Mouse (Mus musculus) thymus, postnatal 25 days (tissue): ENCODE measurements at regions not wholly inside any gene's neighbourhood (a gene's known extent, or its start where the extent isn't known, plus 50 kb on each side); places are given as distances from the start of the nearest gene placed in this dataset.

ENCODE experiments used
- DNase-seq: peaks from one replicate; pipeline ENCODE4 v3.0.0; 2022

DNA sequence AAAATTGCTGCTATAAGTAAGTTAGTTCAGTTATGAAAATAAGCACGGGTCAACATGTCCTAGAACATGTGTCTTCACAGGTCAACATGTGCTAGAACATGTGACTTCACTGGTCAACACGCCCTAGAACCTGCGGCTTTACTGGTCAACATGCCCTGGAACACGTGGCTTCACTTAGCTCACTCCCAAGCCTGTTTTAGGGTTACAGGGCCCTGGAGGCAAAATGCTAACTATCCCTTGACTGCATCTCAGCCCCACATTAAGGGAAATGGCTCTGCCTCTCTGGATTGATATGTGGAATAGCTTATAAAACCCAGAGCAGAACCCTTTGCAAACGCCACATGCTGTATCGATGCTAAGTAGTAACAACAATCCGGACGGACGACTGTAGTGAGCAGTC is 67.8 kb downstream of the Nkx6-1 start:
- no peak for DNase-seq

DNA sequence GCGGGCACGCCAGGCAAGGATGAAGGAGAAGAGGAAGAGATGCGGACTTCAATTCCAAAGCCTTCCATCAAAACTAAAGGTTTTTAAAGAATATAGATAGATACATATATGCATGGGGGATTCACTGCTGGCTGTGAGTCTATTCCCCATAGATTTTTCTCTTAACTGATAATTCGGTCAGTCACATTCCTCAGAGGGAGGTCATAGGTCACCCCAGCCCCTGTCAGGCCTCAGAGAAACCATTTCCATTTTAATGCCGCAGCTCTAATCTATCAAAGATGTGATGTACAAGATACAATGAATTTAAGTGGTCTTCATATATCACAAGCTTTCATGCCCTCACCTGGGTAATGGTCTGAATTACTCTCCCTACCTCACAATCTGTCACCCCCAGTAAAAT is 73.6 kb downstream of the Nkx6-1 start:
- no peak for DNase-seq

DNA sequence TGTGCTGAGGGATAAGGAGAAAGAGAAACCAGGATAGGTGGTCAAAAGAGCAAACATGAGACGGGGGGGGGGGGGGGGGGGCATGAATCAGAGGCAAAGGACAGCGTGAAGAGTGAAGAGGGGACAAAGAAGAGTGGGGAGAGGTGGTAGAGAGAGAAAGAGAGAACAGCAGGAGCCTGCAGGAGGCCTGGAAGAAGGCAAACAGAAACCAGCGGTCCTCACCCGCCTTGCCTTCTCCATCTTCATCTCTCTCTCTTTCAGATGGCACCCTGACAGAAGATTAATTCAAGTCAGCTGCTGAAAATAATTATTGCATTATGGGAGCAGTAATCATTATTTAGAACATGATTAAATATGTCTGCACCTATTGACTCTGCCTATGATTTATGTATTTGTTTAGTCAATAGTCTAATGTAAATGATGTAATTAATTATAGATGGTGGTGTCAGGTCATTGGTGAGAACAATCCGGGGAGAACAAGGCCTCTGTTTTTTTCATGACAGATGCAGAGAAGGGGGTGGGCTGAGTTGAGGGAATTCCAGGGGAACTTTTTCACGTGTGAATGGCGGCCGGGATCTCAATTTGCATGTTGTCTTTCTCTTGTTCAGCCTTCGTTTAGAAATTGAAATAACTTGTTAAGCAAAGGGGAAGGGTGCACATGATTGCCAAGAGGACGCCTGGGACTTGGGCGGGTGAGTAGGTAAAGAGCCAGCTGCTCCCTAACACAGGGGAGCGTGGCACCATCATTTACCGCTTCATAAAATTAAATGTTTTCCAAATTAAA is 74.3 kb downstream of the Nkx6-1 start:
- no peak for DNase-seq

DNA sequence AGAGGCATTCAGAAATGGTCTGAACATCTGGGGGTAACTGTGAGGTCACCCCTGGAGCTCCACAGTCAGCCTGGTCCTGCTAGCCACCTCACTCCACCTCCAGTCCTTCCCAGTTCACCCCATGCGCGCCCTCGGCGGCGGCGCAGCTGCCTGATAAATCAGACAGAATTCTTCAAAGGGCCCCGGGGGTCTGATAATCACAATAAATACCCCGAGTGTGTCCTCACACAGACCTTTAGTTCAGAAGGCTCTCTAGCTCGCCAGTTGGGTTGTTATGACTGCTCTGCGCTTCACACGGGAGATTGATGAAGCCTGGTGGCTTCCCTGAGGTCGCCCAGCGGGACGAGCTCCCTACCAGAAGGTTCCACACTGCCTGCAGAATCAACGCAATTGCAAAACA is 91.8 kb downstream of the Nkx6-1 start:
- no peak for DNase-seq

DNA sequence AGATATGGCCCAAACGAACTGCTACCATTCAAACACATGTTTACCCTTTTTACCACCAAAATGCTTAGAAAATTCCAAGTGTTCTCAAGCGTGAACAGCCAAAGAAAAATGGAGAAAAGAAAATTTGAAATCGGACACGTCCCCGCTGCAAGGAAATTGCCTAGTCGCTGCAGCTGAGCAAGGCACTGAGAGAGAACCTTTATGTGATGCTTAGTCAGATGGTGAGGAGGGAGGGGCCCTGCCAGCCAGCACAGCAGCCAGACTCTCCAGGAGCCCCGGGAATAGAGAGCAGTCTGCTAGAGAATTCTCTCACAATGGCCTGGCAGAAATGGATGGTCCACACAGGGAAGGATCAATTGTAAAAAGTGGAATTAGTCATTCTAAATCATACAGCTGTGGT is 99.0 kb downstream of the Nkx6-1 start:
- no peak for DNase-seq

DNA sequence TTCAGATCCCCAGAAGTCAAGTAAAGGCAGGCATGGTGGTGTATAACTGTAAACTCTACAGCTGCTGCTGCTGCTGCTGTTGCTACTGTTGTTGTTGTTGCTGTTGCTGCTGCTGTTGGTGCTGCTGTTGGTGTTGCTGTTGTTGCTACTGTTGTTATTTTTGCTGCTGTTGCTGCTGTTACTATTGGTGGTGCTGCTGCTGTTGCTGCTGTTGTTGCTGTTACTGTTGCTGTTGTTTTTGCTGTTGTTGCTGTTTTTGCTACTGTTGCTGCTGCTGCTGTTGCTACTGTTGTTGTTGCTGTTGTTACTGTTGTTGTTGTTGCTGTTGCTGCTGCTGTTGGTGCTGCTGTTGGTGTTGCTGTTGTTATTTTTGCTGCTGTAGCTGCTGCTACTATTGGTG is 104.4 kb downstream of the Nkx6-1 start:
- DNase-seq: no peak

DNA sequence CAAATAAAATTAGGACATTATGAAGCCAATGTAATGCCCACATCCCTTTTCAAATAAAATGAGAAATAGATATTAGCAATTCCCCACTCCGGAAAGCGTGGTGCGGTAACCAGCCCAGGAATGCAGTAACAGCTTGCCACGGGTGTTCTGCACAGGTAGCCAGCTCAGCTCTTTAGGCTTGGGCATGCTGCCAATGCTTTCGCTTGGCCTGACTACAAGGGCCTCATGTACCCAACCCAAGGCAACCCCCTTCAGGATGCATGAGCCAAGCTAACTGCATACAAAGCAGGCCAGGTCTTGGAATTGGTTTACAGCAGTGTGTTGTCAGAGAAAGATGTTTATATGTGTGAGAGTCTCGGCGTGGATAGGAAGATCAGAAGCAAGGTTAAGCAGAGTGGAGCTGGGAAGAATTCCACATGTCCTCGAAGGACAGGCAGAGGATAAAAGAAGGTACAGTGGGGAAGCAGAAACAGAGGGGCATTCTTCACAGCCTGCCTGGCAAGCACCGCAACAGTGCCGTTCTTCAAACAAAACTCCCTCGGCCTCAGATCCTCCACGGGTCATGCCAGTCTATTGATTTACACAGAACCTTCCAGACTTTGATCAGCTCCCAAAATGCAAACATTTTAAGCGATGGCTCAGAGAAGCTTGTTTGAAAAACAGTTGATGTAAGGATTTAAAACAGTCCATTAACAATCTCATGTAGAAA is 106.4 kb downstream of the Nkx6-1 start:
- DNase-seq: no peak

DNA sequence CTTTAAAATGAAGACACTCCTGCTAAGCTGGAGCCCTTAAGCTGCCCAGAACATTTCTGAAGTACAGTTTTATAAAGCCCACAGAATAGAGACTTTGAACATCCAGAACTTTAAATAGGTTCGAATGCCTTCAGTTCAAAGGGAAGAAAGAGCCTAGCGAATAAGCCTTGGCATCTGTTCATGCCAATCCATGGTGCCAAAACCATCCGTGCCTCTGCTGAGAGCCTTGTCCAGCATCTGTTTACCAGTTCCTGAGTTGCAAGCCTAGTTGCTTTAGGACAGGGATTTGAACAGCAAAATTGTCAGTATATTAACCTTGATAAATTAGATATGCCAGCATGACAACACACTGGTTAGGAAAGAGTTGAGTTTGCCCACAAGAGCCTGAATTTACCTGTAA is 107.6 kb downstream of the Nkx6-1 start:
- DNase-seq: no peak

DNA sequence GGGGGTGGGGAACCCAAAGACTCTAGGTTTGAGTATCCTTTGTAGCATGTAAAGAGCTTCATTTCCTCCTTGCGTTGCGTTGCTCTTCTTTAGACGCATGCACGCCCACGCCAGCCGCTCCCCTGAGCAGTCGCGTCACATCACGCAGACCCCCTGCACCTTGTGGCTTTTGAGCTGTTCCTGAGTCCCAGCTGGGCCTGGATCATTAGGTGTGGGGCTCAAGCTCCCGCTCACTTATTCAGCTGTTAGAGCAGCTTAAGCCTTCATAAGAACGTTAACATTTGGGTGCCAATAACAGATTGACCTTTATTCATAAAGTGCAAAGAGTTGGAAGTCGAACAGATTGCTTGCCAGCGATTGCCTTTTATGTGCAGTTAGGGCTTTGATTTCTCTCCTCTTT is 121.5 kb downstream of the Nkx6-1 start:
- DNase-seq: no peak

DNA sequence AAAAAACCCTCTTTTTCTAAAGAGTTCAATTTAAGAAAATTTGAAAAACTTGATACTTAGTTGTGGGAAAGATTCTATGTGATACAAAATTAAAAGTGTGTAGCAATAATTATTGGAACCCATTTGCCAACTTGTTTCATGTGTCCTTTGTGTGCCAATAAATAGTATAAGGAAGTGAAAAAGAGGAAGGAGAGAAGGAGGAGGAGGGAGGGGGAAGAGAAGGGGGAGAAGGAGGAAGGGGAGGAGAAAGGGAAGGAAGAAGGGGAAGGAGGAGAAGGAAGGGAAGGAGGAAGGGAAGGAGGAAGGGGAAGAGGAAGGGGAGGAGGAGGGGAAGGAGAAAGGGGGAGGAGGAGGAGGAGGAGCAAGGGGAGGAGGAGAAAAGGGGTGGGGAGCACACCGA is 125.0 kb downstream of the Nkx6-1 start:
- DNase-seq: no peak

DNA sequence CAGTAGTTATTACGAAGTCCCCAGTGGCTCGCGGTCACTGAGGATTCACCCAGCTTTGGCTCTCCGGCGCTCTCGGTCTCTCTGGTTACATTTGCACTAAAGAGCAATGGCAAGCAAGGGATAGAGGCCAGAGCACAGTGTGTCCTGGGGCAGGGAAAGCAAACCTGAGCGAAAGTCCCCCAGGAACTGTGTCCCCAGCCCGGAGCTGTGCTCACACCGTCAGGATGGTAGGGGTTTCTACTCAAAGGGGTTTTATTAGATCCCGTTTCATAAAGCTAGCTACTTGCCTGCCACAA is 125.6 kb downstream of the Nkx6-1 start:
- DNase-seq: no peak

DNA sequence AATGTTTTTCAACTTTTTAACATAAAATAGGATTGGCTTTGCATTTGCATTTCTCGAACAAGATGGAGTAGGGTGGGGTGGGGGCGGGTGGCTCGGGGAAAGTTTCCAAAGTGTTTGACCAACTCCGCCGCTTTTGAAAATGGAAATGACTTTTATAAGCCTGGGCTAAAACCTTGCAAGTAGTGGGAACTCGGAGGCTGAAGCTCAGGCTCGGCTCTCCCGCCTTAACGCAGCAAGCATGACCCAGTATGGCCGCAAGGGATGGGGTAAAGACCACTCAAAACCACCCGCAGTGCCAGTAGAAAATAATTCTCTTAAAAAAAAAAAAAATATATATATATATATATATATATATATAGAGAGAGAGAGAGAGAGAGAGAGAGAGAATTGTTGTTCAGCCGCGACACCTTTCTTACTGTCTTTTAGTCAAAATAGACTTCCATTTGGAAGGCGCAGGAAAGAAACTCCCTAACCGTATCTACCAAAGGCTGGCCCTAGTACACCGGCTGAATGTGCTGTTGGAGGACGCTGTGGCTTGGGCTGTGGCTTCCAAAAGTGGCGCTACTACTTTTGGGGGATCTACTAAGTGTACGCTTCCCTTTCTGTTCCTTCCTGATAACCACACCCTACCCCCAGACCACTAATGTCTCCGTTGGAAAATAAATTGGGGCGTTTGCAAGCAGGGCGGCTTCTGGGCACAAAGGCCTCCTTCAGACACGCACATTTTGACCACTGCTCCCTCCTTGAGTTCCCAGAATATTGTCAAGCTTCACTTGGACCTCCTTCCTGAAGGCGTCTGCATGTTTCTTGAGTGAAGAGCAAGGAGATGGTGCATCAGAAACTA is 126.2 kb downstream of the Nkx6-1 start:
- no peak for DNase-seq

DNA sequence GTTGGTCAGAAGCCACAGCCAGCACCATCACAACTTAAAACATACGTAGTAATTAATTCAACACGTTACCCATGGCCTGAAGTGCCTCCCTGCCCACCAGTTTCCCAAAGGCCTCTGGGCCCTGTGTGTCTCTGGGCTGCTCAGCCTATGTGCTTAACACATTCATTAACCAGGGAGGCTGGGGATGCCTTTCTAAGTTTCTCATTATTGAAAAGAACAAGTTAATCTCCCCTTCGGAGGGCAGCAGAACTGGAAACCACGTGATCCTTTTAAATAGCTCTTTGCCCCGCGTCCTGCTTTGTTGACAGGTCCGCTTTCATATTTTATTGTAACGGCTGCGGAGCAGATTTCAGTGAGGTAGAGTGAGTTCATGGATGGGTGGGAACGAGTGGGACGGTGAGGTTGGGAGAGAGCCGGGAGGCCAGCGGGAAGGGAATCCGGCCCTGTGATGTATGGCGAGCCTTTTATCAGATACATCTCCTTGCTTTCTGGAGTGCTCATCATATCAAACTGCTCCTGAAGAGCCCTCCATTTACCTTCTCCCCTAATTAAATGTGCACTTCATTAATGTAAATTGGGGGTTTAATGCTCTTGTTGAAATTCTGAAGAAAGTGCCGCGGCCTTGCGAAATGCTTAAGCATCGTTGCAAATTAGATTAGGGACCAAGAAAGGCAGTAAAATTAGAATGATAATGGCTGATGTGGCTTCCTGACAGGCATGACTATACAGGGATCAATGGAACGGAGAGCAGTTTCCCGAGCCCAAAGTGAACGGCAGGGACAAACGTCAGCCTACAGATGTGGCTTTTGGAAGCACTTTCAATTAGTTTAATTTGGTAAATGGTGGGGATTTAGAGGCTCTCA is 127.0 kb downstream of the Nkx6-1 start:
- no peak for DNase-seq

DNA sequence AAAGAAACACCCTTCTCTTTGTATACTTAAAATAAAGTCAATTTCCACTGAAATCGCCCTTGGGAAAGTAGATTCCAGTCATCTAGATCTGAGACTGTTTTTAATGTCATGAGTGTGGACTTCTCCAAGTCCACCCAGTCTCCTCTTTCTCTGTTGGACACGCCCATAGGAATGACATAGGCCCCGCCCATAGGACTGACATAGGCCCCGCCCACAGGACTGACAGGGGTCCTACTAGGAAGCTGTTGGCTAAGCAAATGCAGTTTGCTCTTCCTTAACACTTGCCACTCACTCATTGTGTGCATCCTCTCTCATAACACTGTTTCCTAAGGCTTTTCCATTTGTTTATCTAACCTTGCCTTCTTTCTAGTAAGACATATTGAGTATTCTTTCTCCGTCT is 129.3 kb downstream of the Nkx6-1 start:
- DNase-seq: no peak

DNA sequence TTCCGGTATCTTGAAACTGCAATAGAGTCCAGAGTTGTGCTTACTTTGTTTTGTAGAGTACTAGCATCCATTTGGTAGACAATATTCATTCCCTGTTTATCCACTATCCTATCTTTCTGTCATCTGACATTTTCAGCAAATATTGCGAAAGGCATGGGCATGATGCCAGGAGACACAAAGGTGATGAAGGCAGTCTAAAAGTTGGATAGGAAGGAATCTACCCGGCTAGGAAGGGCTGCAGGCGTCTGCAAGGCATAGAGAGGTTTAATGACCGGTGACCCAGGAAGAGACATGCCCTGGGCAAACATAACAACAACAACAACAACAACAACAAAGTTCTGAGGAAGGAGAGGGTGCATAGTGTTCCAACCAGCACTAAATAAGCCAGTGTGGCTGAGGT is 139.4 kb downstream of the Nkx6-1 start:
- DNase-seq: no peak

DNA sequence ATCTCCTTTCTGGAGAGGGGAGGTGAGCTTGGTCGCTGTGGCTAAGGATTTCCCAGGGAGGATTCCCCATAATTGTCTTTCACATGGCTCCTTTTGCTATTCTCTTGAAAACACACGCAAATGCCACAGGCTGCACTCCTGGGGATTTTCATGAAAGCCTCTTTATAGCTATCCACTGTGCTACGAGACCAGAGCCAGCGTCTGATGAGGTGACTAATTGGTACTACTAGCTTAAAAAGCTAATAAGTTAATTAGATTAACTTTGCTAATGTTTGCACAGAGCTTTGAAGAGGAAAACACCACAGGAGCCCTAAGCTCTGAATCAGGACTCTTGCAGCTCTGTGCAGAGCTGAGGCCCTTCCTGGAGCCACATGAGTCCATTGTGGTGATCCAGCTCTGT is 140.1 kb downstream of the Nkx6-1 start:
- DNase-seq: no peak

DNA sequence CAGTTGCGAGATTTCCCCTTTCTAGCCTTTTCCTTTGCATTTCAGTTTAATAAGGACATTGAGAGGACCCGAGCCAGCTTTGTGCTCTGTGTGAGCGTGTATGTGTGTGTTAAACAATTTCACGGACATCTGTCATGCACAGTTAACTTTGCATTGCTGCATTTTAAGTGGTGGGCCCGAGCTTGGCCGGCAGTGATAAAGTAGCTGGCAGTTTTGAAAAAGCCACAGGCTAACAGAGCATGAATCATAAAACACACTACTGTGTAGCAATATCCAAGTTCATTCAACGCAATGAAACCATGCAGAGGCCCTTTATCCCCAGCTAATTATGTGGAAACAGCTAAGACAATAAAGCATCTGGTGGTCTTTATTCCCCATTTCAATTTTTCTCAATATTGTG is 140.9 kb downstream of the Nkx6-1 start:
- DNase-seq: no peak

DNA sequence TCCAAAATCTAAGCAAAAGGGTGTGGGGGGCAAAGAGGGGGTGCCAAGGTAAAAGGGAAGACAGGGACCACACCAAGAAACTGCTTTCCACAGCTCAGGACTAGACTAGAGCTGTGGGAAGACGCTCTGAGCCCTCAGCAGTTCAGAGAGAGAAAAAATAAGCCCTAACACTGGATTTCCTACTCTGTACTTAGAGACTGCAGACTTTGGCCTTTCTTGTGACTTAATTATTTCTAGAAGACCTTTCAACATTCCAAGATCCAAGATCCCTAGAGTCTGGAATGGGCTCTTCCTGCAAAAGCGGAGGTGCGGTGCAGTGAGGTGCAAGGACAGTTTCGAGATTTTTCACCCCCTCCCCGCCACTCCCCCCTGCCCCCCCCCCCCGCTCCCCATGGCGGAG is 141.3 kb downstream of the Nkx6-1 start:
- no peak for DNase-seq

DNA sequence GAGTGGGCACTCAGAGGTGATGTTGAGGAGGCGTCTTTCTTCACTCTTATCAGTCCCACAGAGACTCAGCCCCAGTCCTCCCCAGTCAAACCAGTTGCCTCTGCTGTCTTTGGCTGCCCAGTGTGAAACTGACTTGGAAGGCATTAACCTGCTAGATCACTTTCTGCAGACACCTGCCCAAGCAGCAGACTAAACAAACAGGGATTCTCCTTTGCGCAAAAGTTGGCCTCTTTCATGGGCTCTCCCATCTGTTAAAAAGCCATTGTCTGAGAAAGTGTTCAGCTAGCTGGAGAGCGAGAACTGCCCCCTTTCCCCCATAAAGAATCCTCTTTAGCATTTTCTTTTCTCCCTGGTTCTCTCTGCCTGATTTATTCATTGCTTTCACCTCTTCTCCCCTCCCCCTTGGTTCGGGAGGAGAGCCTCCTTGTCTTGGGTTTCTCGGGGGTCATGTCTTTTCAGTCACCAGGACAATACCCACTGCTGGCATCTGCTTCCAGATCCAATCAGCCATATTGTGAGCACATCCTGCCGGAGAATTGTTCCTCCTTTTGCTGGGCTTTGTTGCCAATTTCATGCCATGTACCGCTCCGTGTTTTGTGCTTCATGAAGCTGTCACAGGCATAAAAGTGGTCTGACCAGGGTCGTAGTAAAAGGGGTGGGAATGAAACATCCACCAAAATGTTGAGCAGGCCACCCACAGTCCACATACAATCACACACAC is 143.7 kb downstream of the Nkx6-1 start:
- DNase-seq: no peak

DNA sequence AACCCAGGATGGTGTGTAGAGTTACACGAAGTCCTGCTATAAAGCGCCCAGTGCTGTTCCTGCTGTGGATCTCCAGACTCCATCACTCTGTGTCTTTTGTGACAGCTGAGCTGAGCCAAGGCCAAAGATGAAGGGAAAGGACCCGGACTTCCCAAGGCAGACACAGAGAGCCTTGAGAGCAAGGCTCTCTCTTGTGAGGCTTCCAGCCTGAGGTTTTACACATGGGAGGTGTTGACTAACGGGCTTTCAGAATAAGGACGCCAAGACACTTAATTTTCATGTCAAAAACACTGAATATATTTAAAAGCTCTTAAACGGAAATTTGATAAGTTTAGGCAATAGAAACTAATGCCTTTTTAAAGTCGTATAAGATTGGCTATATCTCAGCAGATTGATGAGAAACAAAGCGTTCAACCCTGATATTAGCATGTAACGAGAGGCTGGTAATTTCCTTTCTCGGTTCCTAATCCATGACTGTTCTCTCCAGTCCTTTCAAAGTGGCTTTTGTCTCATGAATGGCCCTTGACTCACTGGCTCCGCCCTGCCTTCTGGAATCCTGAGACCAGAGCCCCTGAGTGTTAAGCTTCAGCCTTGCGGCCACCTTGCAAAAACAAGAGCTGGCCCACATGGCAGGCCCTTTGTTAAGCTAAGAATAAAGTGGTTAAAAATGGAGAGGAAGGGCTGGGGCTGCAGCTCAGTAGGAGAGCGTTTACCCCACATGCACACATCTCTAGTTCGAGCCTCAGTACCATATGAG is 145.8 kb downstream of the Nkx6-1 start:
- no peak for DNase-seq

DNA sequence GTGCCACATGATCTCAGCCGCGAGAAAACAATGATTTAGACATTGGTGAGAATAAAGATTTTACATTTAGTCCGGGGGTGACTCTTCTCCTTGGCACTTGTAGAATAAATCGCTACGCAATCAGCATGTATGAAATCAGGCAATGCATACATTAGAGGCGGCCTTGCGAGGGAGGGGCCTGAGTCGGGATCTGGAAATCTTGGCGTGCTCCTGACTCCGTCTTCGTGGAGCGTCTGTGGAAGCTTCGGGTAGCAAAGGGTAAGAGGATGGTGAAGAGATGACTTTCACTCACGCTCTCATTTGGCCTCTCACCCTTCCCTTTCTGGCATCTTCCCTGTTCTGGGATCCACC is 167.1 kb downstream of the Nkx6-1 start:
- DNase-seq: no peak
